Mouse (Mus musculus) heart, adult 8-10 months (tissue): ENCODE measurements at regions not wholly inside any gene's neighbourhood (a gene's known extent, or its start where the extent isn't known, plus 50 kb on each side); places are given as distances from the start of the nearest gene placed in this dataset. TPM values are rescaled to one million over a fixed set of nuclear protein-coding genes. Genes with fewer than 3 reads are reported as not detected.

ENCODE experiments used
- DNase-seq: peaks from one replicate; pipeline ENCODE4 v3.0.0; 2022; ENCODE audit warnings: low spot score
- microRNA-seq: library from miRNA; unstranded; fragments of <30 nt; microRNA quantifications from one replicate; pipeline ENCODE4 v1.2.0, GENCODE M21; 2022

- DNase-seq, result no peak
Measured at GRCm38 (mm10) chr13:107087355-107087754, 65.4 kb upstream of the Kif2a start.

GRCm38 (mm10) chr13:107078085-107078484 lies 56.2 kb upstream of the Kif2a start:
- no peak for DNase-seq

- DNase-seq, result peak; percentile 36
Measured at GRCm38 (mm10) chr13:107074917-107075316, 53.0 kb upstream of the Kif2a start.

GRCm38 (mm10) chr13:107073039-107073620 lies 51.2 kb upstream of the Kif2a start:
- no peak for DNase-seq

GRCm38 (mm10) chr13:107072345-107073038 lies 50.6 kb upstream of the Kif2a start:
- no peak for DNase-seq

Small RNA genes in the stretch of these regions (microRNA-seq; reads per million reads assigned to microRNA genes)
- gene Gm22118, result not detected
